Mouse (Mus musculus) liver, embryonic 13.5 days (tissue): ENCODE measurements around the gene Cryaa. TPM values are rescaled to one million over a fixed set of nuclear protein-coding genes. Genes with fewer than 3 reads are reported as not detected.

Experiments
- ATAC-seq: fragments of 200-750 bp; cut with Nextera tagmentation; 2 replicates; pipeline ENCODE4 v1.8.0; 2017; ENCODE audit warnings: low read depth, mild to moderate bottlenecking, moderate number of reproducible peaks, moderate library complexity
- DNase-seq: peaks from one replicate; pipeline ENCODE4 v3.0.0; 2022
- H3K27ac ChIP-seq: fragments of 300-500 bp; sonication (generic); 2 replicates; pipeline ENCODE4 v1.5.1; 2015; ENCODE audit warnings: moderate library complexity, mild to moderate bottlenecking, inconsistent platforms
- H3K27me3 ChIP-seq: fragments of 300-500 bp; sonication (generic); 2 replicates; pipeline ENCODE4 v1.6.1; 2015; ENCODE audit warnings: mild to moderate bottlenecking, inconsistent platforms
- H3K36me3 ChIP-seq: fragments of 300-500 bp; sonication (generic); 2 replicates; pipeline ENCODE4 v1.6.1; 2015; ENCODE audit warnings: mild to moderate bottlenecking, inconsistent platforms
- H3K4me1 ChIP-seq: fragments of 300-500 bp; sonication (generic); replicated peaks from 2 replicates; pipeline ENCODE4 v1.6.1; 2015; ENCODE audit warnings: inconsistent platforms
- H3K4me2 ChIP-seq: fragments of 300-500 bp; sonication (generic); 2 replicates; pipeline ENCODE4 v1.6.1; 2015; ENCODE audit warnings: inconsistent platforms, mild to moderate bottlenecking, moderate library complexity
- H3K4me3 ChIP-seq: fragments of 300-500 bp; sonication (generic); replicated peaks from 2 replicates; pipeline ENCODE4 v1.5.1; 2015; ENCODE audit warnings: mild to moderate bottlenecking, inconsistent platforms
- H3K9ac ChIP-seq: fragments of 300-500 bp; sonication (generic); 2 replicates; pipeline ENCODE4 v1.6.1; 2015; ENCODE audit warnings: mild to moderate bottlenecking, inconsistent platforms
- H3K9me3 ChIP-seq: fragments of 300-500 bp; sonication (generic); replicated peaks from 2 replicates; pipeline ENCODE4 v1.6.1; 2016; ENCODE audit warnings: inconsistent platforms
- WGBS: fragments of 180-500 bp; shearing (Covaris S2); methylation state at CpG from one replicate; pipeline ENCODE4 v1.1.7; 2015; ENCODE audit not compliant: insufficient replicate concordance; 5-methylcytosine and 5-hydroxymethylcytosine counted together
- polyA plus RNA-seq: library from polyadenylated mRNA; unstranded; fragments of >200 nt; fragmentation: Nextera tagmentation; extraction: Ambion mirVana; gene quantifications from 2 replicates; pipeline ENCODE4 v1.2.1, GENCODE M21; 2015

The Cryaa gene
- polyA plus RNA-seq, 1 experiment from 2014 or later = not detected

DNA sequence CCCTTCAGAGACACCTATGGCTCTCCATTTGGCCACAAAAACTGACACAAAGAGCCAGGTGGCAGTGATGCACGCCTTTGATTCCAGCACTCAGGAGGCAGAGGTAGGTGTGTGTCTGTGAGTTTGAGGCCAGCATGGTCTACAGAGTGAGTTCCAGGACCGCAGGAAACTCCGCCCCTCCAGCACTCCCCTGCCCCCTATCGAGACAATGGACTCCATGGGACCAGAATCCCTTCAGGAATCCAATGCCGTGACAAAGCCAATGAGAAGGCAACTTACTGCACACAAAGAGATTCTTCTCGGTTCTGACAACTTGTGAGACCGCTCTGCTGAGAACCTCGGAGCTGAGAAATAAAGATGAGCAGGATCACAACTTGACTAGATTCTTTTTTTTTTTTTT is 35.3 kb upstream of the Cryaa start:
- Histone ChIP-seq H3K4me3 (no peak overlapping the region), H3K27me3 (peaks cover 20% of the 10 kb centered on the region), H3K9me3 (no peaks in the 10 kb centered on the region), H3K4me1 (peaks cover 4% of the 10 kb centered on the region; the same call in 1 of the 2 replicates), H3K9ac (no peak overlapping the region), H3K4me2 (no peak overlapping the region), H3K36me3 (peaks cover 13% of the 10 kb centered on the region), H3K27ac (no peak overlapping the region)
- 47% methylated on average over 8 of the region's 8 CpGs for WGBS
- ATAC-seq (no peak), DNase-seq (no peak)

DNA sequence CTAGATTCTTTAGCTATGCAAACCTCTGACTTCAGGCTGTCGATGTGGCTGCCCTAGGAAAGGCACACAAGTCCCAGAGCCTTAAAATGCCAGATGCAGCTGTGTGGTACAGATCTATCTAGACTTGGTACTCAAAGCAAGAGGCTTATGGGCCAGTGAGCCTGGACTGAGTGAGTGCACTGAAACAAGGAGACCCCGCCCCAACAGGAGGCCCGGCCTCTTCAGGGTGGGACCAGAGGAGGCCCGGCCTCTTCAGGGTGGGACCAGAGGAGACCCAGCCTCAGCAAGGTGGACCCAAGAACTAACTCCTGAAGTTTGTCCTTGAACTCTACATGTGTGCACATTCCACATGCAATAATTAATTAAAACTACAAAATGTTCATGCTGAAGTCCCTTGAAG is 34.7 kb upstream of the Cryaa start:
- H3K27ac ChIP-seq = no peak overlapping the region
- no peak overlapping the region for H3K4me2 ChIP-seq
- no peak overlapping the region for H3K9ac ChIP-seq
- peaks cover 14% of the 10 kb centered on the region for H3K27me3 ChIP-seq
- 55% methylated on average over 4 of the region's 4 CpGs for WGBS
- H3K9me3 ChIP-seq = no peaks in the 10 kb centered on the region
- no peak for DNase-seq
- H3K4me3 ChIP-seq = no peak overlapping the region
- no peaks in the 10 kb centered on the region for H3K4me1 ChIP-seq
- ATAC-seq = no peak
- peaks cover 19% of the 10 kb centered on the region for H3K36me3 ChIP-seq

DNA sequence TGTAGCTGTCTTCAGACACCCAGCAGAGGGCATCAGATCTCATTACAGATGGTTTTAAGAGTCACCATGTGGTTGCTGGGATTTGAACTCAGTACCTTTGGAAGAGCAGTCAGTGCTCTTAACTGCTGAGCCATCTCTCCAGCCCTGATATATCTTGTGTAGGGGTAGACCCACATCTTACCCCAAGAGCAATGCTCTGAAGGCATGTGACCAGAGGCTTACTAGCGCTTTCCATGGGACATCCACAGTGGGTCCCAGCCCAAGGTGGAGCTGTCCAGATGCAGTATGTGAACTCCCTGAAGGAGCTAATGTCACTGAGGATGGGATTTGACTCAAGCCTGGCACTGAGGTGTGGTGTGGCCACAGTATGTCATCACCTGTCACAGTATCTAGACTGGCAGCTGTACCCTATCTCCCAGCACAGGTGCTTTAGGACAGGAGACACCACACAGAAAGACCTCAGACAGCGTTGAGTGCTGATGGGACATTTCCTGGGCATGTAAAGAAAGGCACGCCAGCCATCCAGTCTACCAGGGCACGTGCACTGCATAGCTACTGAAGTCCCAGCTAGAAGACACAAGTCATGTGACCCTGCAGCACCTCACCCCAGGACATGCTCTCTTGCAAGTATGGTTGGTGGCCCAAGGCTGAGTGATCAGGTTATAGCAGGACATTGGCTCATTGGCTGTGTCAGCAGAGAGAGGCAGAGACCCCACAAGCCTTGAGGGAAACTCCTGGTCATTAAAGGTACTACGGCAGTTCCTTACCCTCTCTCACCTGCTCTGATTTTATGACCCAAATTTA is 31.2 kb upstream of the Cryaa start:
- Histone ChIP-seq H3K27me3 (no peaks in the 10 kb centered on the region), H3K4me3 (no peak overlapping the region), H3K9me3 (no peaks in the 10 kb centered on the region), H3K4me2 (no peak overlapping the region), H3K27ac (no peak overlapping the region), H3K36me3 (peaks cover 54% of the 10 kb centered on the region), H3K4me1 (no peaks in the 10 kb centered on the region), H3K9ac (no peak overlapping the region)
- DNase-seq (no peak), ATAC-seq (peak; percentile 55)
- 82% methylated on average over 5 of the region's 5 CpGs for WGBS

DNA sequence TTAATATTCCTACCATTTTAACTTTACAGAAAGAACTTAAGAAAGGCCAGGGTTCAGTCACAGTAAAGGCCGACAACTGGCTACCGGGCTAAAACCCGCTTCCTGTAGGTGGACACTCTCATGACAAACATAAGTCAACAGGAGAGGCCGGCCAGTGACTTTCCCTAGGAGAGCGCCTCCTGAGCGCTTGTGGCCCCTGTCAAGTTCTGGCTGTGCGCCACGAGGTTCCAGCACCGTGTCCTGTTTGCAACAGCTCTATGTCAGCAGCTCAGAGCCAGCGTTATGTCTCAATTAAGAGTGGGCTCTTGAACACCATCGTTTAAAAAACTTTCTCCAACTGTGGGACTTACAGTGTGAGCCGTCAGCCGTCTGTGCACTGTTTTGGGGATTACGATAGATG is 25.5 kb upstream of the Cryaa start:
- WGBS = 88% methylated on average over 14 of the region's 14 CpGs

DNA sequence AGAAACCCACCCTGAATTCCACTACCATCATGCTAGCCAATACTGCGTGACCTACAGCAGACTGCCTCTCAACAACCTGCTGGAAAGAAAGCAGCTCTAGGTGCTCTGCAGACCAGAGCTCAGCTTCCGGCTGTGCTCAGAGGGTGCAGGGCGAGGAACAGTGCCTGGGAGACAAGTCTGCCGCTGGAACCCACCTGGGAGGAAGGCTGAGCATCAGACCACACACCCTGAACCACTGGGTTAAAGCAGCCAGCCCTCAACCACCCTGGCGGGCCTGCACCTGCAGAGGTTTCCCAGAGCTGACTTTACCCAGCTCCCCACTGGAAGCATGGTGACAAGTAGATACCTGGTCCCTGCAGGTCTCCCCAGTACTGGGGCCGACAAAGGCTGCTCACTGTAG is 24.3 kb upstream of the Cryaa start:
- ATAC-seq (no peak), DNase-seq (no peak)
- H3K36me3 ChIP-seq = peaks cover 88% of the 10 kb centered on the region
- WGBS = 81% methylated on average over 6 of the region's 6 CpGs
- H3K9ac ChIP-seq = no peak overlapping the region
- H3K9me3 ChIP-seq = no peaks in the 10 kb centered on the region
- no peak overlapping the region for H3K4me2 ChIP-seq
- H3K4me1 ChIP-seq = peaks cover 43% of the 10 kb centered on the region
- no peaks in the 10 kb centered on the region for H3K27me3 ChIP-seq
- H3K27ac ChIP-seq = no peak overlapping the region
- H3K4me3 ChIP-seq = no peak overlapping the region

More for the DNA sequence above, 25.5 kb upstream of the Cryaa start:
- Histone ChIP-seq H3K4me3 (no peak overlapping the region), H3K9me3 (no peaks in the 10 kb centered on the region), H3K27ac (no peak overlapping the region), H3K9ac (no peak overlapping the region), H3K36me3 (peaks cover 97% of the 10 kb centered on the region), H3K4me1 (peaks cover 37% of the 10 kb centered on the region), H3K27me3 (no peaks in the 10 kb centered on the region), H3K4me2 (no peak overlapping the region)
- DNase-seq = no peak
- no peak for ATAC-seq

DNA sequence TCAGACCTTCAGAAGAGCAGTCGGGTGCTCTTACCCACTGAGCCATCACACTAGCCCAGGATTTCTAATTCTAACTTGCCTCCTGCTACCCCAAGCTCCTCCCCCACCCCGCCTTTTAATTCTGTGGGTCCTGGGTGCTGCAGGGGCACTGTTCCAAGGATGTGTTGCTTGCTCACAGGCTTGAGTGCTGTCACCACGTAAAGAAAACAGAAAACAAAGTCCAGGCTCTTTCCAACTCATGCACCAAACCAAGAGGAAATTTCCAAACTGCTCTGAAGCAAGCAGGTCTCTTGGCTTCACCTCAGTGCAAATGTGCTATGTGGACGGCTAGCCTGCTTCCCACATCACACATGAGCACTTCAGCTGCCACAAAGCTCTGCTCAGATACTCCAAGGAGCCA is 22.2 kb upstream of the Cryaa start:
- H3K4me3 ChIP-seq = no peak overlapping the region
- 0 out of 2 replicates have a peak overlapping the region, but pooled peaks have one; percentile 27 for H3K27ac ChIP-seq
- H3K9me3 ChIP-seq = no peaks in the 10 kb centered on the region
- no peak overlapping the region for H3K4me2 ChIP-seq
- WGBS = 65% methylated on average over 4 of the region's 4 CpGs
- ATAC-seq = no peak
- H3K36me3 ChIP-seq = peaks cover 68% of the 10 kb centered on the region
- H3K9ac ChIP-seq = peak overlapping the region; percentile 8; the same call in 1 of the 2 replicates
- H3K4me1 ChIP-seq = peaks cover 55% of the 10 kb centered on the region
- no peaks in the 10 kb centered on the region for H3K27me3 ChIP-seq
- DNase-seq = no peak

DNA sequence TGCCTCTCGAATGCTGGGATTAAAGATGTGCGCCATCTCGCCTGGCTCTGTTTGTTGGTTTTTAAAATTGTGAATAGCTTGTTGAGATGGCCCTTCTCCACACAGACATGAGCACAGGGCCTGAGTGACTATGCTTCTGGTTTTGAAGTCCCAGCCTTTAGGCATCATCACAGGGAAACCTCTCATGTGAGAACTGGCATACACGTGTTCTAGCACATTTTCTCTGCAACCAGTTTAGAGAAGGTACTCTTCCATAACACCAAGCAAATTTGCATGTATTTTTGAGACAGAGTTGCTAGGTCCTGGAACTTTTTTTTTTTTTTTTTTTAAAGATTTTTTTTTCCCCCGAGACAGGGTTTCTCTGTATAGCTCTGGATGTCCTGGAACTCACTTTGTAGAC is 20.9 kb upstream of the Cryaa start:
- 0 out of 2 replicates have a peak overlapping the region, but pooled peaks have one; percentile 85 for H3K27ac ChIP-seq
- DNase-seq (no peak), ATAC-seq (no peak)
- peak overlapping the region; percentile 77 for H3K4me3 ChIP-seq
- H3K4me1 ChIP-seq = peaks cover 55% of the 10 kb centered on the region
- 79% methylated on average over 5 of the region's 5 CpGs for WGBS
- peaks cover 54% of the 10 kb centered on the region for H3K36me3 ChIP-seq
- H3K4me2 ChIP-seq = peak overlapping the region; percentile 81
- H3K9me3 ChIP-seq = no peaks in the 10 kb centered on the region
- H3K27me3 ChIP-seq = no peaks in the 10 kb centered on the region
- peak overlapping the region; percentile 88 for H3K9ac ChIP-seq

DNA sequence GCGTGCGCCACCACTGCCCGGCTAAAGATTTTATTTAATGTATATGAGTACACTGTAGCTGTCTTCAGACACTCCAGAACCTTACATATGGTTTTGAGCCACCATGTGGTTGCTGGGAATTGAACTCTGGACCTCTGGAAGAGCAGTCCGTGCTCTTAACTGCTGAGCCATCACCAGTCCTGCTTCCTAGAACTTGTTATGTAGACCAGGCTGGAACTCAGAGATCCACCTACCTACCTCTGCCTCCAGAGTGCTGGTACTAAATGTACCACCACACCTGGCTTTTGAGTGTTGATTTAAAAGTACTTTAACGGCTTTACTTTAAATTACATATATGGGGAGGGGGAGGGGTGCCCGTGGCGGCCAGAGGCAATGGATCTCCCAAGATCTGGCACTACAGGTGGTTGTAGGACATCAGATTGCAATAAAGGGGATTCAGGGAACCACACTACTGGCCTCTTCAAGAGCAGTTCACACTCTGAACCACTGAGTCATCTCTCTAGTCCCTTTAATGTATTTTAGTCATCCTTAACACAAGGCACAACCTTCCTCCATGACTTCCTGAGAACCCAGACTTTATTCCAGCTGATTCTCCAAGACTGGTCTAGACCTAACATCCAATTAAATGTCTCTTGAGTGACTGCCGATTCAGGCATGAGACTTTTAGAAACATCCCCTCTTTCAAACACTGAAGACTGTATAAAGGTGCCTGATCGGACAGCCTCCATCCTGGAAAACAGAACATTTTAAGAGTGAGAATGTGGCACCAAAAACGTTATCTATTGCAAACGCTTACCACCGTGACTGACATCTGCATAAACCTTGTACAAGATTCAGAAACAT is 20.2 kb upstream of the Cryaa start:
- peaks cover 48% of the 10 kb centered on the region for H3K36me3 ChIP-seq
- H3K9me3 ChIP-seq = no peaks in the 10 kb centered on the region
- DNase-seq (no peak), ATAC-seq (no peak)
- 40% methylated on average over 12 of the region's 12 CpGs for WGBS
- peak overlapping the region; percentile 88 for H3K9ac ChIP-seq
- H3K4me1 ChIP-seq = peaks cover 55% of the 10 kb centered on the region
- H3K4me3 ChIP-seq = peak overlapping the region; percentile 77
- H3K4me2 ChIP-seq = peak overlapping the region; percentile 81
- H3K27me3 ChIP-seq = no peaks in the 10 kb centered on the region
- peak overlapping the region; percentile 85 for H3K27ac ChIP-seq

DNA sequence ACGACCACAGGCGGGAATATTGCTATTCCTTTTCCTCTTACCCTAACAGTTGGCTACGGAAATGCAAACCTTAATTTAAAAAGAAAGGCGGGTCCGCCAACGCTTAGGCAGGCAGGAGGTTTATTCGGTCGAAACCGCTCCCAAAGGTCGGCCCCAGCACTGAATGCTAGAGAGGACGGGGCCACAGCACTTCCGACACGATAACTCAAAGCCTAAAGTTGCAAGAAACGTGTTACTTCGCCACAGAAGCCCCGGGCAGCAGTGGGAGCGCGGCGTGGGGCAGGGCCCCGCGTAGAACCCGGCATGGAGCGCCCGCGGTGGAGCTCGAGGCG is 19.5 kb upstream of the Cryaa start:
- H3K4me2 ChIP-seq = peak overlapping the region; percentile 81
- no peaks in the 10 kb centered on the region for H3K27me3 ChIP-seq
- peak overlapping the region; percentile 88 for H3K9ac ChIP-seq
- H3K4me3 ChIP-seq = peak overlapping the region; percentile 77
- WGBS = under 1% methylated on average over 27 of the region's 27 CpGs
- DNase-seq = no peak
- ATAC-seq = no peak
- peak overlapping the region; percentile 85 for H3K27ac ChIP-seq
- H3K36me3 ChIP-seq = peaks cover 40% of the 10 kb centered on the region
- peaks cover 55% of the 10 kb centered on the region for H3K4me1 ChIP-seq
- no peaks in the 10 kb centered on the region for H3K9me3 ChIP-seq

DNA sequence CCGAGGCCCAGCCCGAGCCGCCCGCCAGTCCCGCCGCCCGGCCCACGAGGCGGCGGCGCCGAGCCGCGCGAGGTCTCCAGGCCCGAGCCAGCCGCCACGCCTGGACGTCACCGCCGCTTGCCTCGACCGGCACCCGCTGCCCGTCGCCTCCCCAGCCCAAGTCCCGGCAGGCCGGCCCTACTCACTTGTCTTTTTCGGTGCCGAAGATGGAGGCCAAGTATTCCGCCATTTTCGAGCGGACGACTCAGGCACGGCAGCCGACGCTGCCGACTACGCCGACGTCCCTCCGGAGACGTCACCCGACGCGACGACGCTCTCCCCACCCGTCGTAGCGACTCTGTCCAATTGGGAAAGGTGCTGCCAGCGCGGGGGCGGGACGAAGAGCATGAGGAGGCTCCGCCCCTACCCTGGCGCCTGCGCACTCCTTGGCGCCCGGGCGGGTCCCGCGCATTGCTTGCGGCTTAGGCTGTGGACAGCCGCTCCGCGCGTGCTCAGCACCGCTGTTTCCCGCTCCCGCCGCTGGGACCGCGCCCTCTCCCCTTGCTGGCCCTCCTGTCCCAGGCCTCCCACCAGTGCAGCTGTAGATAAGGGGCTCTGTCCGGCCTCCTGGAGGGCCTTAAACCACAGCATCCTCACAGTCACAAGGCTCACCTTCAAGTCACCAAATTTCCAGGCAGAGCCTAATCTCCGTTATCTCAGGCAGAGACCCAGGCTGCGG is 19.0 kb upstream of the Cryaa start, which contains the start of gene U2af1:
U2af1 (minus strand) TSS at position 425 of the 718 bp plus-strand sequence.
- H3K27me3 ChIP-seq = no peaks in the 10 kb centered on the region

More for the DNA sequence above, 19.0 kb upstream of the Cryaa start, which contains the start of gene U2af1:
- DNase-seq (peak; percentile 98), ATAC-seq (peak; percentile 95)
- under 1% methylated on average over 75 of the region's 77 CpGs for WGBS
- Histone ChIP-seq H3K4me3 (peak within 1 kb of the TSS; percentile 77), H3K36me3 (peaks cover 35% of the 10 kb centered on the region), H3K4me1 (peaks cover 50% of the 10 kb centered on the region), H3K9me3 (no peaks in the 10 kb centered on the region), H3K4me2 (peak within 1 kb of the TSS; percentile 85), H3K27ac (peak within 1 kb of the TSS; percentile 88), H3K9ac (peak within 1 kb of the TSS; percentile 88)
